Mouse (Mus musculus): ENCODE data around the gene Cep152.

DNA sequence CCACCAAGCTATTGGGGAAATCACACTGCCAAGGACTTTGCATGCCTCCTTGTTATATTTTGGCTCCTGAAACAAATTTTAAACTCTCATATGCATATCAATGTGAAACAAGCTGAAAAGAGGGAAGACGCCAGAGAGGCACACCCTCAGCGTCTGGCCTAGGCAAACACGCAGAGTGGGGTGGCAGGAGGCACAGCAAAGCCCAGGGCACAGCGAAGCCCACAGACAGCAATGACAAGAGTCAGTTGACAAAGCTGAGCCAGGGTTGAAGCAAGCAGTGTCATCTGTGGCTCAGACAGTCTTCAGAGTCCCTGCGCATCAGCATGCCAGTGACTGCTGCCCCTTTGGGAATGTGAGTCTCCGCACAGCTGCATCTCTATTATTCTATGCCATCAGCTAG lies 20.0 kb upstream of the Cep152 start:
- TF ChIP-seq CTCF (IDR thresholded peaks at IDR 0.05; ENCODE audit: control insufficient read depth, insufficient read depth, insufficient replicate concordance, low read depth, low read length) (no peak), POLR2A (IDR thresholded peaks at IDR 0.05; ENCODE audit: control insufficient read depth, low read depth, low read length) (no peak)
